Mouse (Mus musculus): Measurements from ENCODE around the gene Vmn2r116.
"Not testable (repeated sequence)": the region's sequence is repeated elsewhere in the genome, so short reads cannot be mapped to it uniquely, and the experiment has no call there.

The Vmn2r116 gene

GRCm38 (mm10) chr17:23384304-23384703 lies at the start of gene Vmn2r116:
Gene Vmn2r116 (plus strand): TSS chr17:23384604.
- DNase-seq (ENCODE audit: low read depth, low spot score), result not testable (repeated sequence)

GRCm38 (mm10) chr17:23343441-23343840 lies 41.0 kb upstream of the Vmn2r116 start, which contains the start of gene Vmn2r115:
Gene Vmn2r115 (plus strand): TSS chr17:23343741.
- not testable (repeated sequence) for DNase-seq (ENCODE audit: low read depth, low spot score)

GRCm38 (mm10) chr17:23351644-23352043 lies 32.8 kb upstream of the Vmn2r116 start:
- DNase-seq (ENCODE audit: low read depth, low spot score), result no peak

- DNase-seq (ENCODE audit: low read depth, low spot score), result no peak
Observed at GRCm38 (mm10) chr17:23433150-23433679, 48.8 kb downstream of the Vmn2r116 start.
